Mouse (Mus musculus): ENCODE results near the gene Clec4g. TPM values are rescaled to one million over a fixed set of nuclear protein-coding genes. Genes with fewer than 3 reads are reported as not detected.

Gene Clec4g
- polyA plus RNA-seq, 1 experiment from 2014 or later, result not detected

Other genes starting within 250 kb of the Clec4g start
- not detected in 2 replicates for gene Tex45, start 249.8 kb downstream of the Clec4g start, polyA plus RNA-seq (2015; fragmentation: Nextera tagmentation; extraction: Ambion mirVana)
- gene Zfp358, start 227.5 kb downstream of the Clec4g start, polyA plus RNA-seq (2015; fragmentation: Nextera tagmentation; extraction: Ambion mirVana), result 48.6 and 53.1 TPM in 2 replicates
- gene Mcoln1, start 220.2 kb downstream of the Clec4g start, polyA plus RNA-seq (2015; fragmentation: Nextera tagmentation; extraction: Ambion mirVana), result 55.4 and 65.7 TPM in 2 replicates
- gene Pnpla6, start 205.3 kb downstream of the Clec4g start, polyA plus RNA-seq (2015; fragmentation: Nextera tagmentation; extraction: Ambion mirVana), result 23.8 and 24.3 TPM in 2 replicates
- gene C330021F23Rik, start 152.7 kb downstream of the Clec4g start, polyA plus RNA-seq (2015; fragmentation: Nextera tagmentation; extraction: Ambion mirVana), result 0.51 and 0.53 TPM in 2 replicates
- gene Camsap3, start 133.4 kb downstream of the Clec4g start, polyA plus RNA-seq (2015; fragmentation: Nextera tagmentation; extraction: Ambion mirVana), result 15.4 and 16.7 TPM in 2 replicates
- 53.7 and 55.7 TPM in 2 replicates for gene Xab2, start 99.3 kb downstream of the Clec4g start, polyA plus RNA-seq (2015; fragmentation: Nextera tagmentation; extraction: Ambion mirVana)
- 103 and 116 TPM in 2 replicates for gene Pet100, start 99.1 kb downstream of the Clec4g start, polyA plus RNA-seq (2015; fragmentation: Nextera tagmentation; extraction: Ambion mirVana)
- gene Pcp2, start 95.1 kb downstream of the Clec4g start, polyA plus RNA-seq (2015; fragmentation: Nextera tagmentation; extraction: Ambion mirVana), result 0.11 and 0.43 TPM in 2 replicates
- gene Stxbp2, start 89.7 kb downstream of the Clec4g start, polyA plus RNA-seq (2015; fragmentation: Nextera tagmentation; extraction: Ambion mirVana), result 48.4 and 56.0 TPM in 2 replicates
- gene Retn, start 64.9 kb downstream of the Clec4g start, polyA plus RNA-seq (2015; fragmentation: Nextera tagmentation; extraction: Ambion mirVana), result not detected in 2 replicates
- 0.28 and 0.98 TPM in 2 replicates for gene Mcemp1, start 54.9 kb downstream of the Clec4g start, polyA plus RNA-seq (2015; fragmentation: Nextera tagmentation; extraction: Ambion mirVana)
- 8.1 and 10.7 TPM in 2 replicates for gene Fcor, start 48.3 kb downstream of the Clec4g start, polyA plus RNA-seq (2015; fragmentation: Nextera tagmentation; extraction: Ambion mirVana)
- 38.8 and 40.6 TPM in 2 replicates for gene Trappc5, start 44.4 kb downstream of the Clec4g start, polyA plus RNA-seq (2015; fragmentation: Nextera tagmentation; extraction: Ambion mirVana)
- gene Fcer2a, start 26.5 kb downstream of the Clec4g start, polyA plus RNA-seq (2015; fragmentation: Nextera tagmentation; extraction: Ambion mirVana), result 0.16 and 0.26 TPM in 2 replicates
- 0.22 and 0.61 TPM in 2 replicates for gene Cd209a, start 28.3 kb upstream of the Clec4g start, polyA plus RNA-seq (2015; fragmentation: Nextera tagmentation; extraction: Ambion mirVana)
- gene Cd209e, start 133.7 kb upstream of the Clec4g start, polyA plus RNA-seq (2015; fragmentation: Nextera tagmentation; extraction: Ambion mirVana), result not detected in 2 replicates
- gene Cd209d, start 157.9 kb upstream of the Clec4g start, polyA plus RNA-seq (2015; fragmentation: Nextera tagmentation; extraction: Ambion mirVana), result not detected in 2 replicates
- not detected in 2 replicates for gene Cd209b, start 206.2 kb upstream of the Clec4g start, polyA plus RNA-seq (2015; fragmentation: Nextera tagmentation; extraction: Ambion mirVana)
- 0.59 and 0.68 TPM in 2 replicates for gene Cd209c, start 234.1 kb upstream of the Clec4g start, polyA plus RNA-seq (2015; fragmentation: Nextera tagmentation; extraction: Ambion mirVana)